Mouse (Mus musculus) ES-E14 (cell line): ENCODE measurements around the gene Six6. TPM values are rescaled to one million over a fixed set of nuclear protein-coding genes. Genes with fewer than 3 reads are reported as not detected.
A peak's percentile ranks its signal among the peaks of the same experiment; 100 is the strongest.

Experiments
- DNase-seq: peaks from one replicate; pipeline ENCODE4 v3.0.0-alpha.2; 2013; ENCODE audit warnings: low read depth, low spot score
- H3K27ac ChIP-seq: 2 replicates; pipeline ENCODE4 v1.5.1; 2012; ENCODE audit warnings: low read depth, mild to moderate bottlenecking, low read length, moderate library complexity, mixed read lengths; ENCODE audit not compliant: poor library complexity, insufficient read depth, severe bottlenecking
- H3K36me3 ChIP-seq: 2 replicates; pipeline ENCODE4 v1.6.1; 2012; ENCODE audit warnings: mild to moderate bottlenecking, low read length, moderate library complexity, mixed read lengths; ENCODE audit not compliant: control insufficient read depth, poor library complexity, insufficient read depth, severe bottlenecking
- H3K4me1 ChIP-seq, 2 experiments: fragments of 150-350 bp in 1 of 2; sonication (generic) in 1 of 2; 2 replicates each; pipeline ENCODE4 v1.6.1; 2012; ENCODE audit warnings: low read length in 2 of 2, mild to moderate bottlenecking in 1 of 2, mixed read lengths in 1 of 2; ENCODE audit not compliant: control insufficient read depth in 2 of 2, insufficient read depth in 2 of 2, poor library complexity in 1 of 2
- H3K4me3 ChIP-seq, 2 experiments: fragments of 150-350 bp in 1 of 2; sonication (generic) in 1 of 2; 2 replicates each; pipeline ENCODE4 v1.5.1; 2012; ENCODE audit warnings: low read length in 2 of 2, low read depth in 1 of 2, mild to moderate bottlenecking in 1 of 2, mixed read lengths in 1 of 2; ENCODE audit not compliant: insufficient read depth in 1 of 2, poor library complexity in 1 of 2, severe bottlenecking in 1 of 2
- H3K9ac ChIP-seq: 2 replicates; pipeline ENCODE4 v1.6.1; 2012; ENCODE audit warnings: low read depth, mild to moderate bottlenecking, low read length, mixed read lengths; ENCODE audit not compliant: poor library complexity, insufficient read depth, severe bottlenecking
- H3K9me3 ChIP-seq: fragments of 150-350 bp; sonication (generic); 2 replicates; pipeline ENCODE4 v1.6.1; 2012; ENCODE audit warnings: low read depth, mild to moderate bottlenecking, low read length; ENCODE audit not compliant: control insufficient read depth, insufficient read depth
- CHD2 ChIP-seq: IDR thresholded peaks from 2 replicates; pipeline ENCODE4 v1.6.1; 2014; ENCODE audit warnings: mild to moderate bottlenecking, low read depth, low read length, inconsistent platforms
- HCFC1 ChIP-seq: IDR thresholded peaks from 2 replicates; pipeline ENCODE4 v1.6.1; 2012; ENCODE audit warnings: low read length, inconsistent platforms, borderline replicate concordance; ENCODE audit not compliant: insufficient read depth
- MAFK ChIP-seq: IDR thresholded peaks from 2 replicates; pipeline ENCODE4 v1.6.1; 2014; ENCODE audit warnings: mild to moderate bottlenecking, low read depth, low read length, inconsistent platforms; ENCODE audit not compliant: insufficient read depth
- ZC3H11A ChIP-seq: IDR thresholded peaks from 2 replicates; pipeline ENCODE4 v1.6.1; 2012; ENCODE audit warnings: low read depth, mild to moderate bottlenecking, inconsistent platforms, low read length, borderline replicate concordance
- ZNF384 ChIP-seq: IDR thresholded peaks from 2 replicates; pipeline ENCODE4 v1.6.1; 2012; ENCODE audit warnings: low read depth, low read length, inconsistent platforms
- in situ Hi-C, 2 experiments: fragments of 600-800 bp; cut with MboI; formaldehyde crosslinking; loops; one replicate each; pipeline ENCODE4 v1.15.1; 2025; ENCODE audit warnings: low sequenced_read_pairs in 2 of 2, inconsistent platforms in 1 of 2; ENCODE audit not compliant: unreplicated experiment in 2 of 2
- total RNA-seq: library from RNA; depleted of rRNA; stranded (reverse); fragments of 300-350 nt; gene quantifications from 2 replicates; pipeline ENCODE4 v1.2.3, GENCODE M21; 2012

Gene Six6
- total RNA-seq, 1 experiment = not detected

DNA sequence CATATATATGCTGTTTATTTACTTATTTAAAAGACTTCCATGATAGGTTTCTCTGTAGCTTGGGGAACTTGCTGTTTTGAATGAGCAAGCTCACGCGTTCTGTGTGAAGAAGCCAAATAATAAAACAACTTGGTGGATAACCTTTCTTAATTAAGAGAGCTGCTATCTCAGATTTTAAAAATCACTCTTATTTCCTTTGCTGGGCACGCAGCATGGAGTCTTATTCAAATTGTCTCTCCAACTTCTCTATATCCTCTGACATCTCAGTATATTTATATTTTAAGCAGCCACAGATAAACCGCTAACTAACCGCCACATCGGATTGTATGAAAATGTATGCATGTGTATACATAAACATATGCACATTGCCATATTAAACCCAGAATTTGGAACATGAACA, 2.5 kb downstream of the Six6 start:
- Histone ChIP-seq H3K9ac (no peak overlapping the region), H3K4me3 (no peak overlapping the region), H3K4me1 (0 out of 4 replicates have a peak, but pooled peaks cover 0 to 4% of the 10 kb centered on the region in 2 experiments), H3K36me3 (no peaks in the 10 kb centered on the region), H3K27ac (no peak overlapping the region), H3K9me3 (no peaks in the 10 kb centered on the region)
- TF ChIP-seq ZNF384 = no peak
- no peak for TF ChIP-seq CHD2
- TF ChIP-seq HCFC1 = no peak
- TF ChIP-seq ZC3H11A = no peak
- no peak for TF ChIP-seq MAFK
- DNase-seq = no peak
- in situ Hi-C loops = no loop called here

DNA sequence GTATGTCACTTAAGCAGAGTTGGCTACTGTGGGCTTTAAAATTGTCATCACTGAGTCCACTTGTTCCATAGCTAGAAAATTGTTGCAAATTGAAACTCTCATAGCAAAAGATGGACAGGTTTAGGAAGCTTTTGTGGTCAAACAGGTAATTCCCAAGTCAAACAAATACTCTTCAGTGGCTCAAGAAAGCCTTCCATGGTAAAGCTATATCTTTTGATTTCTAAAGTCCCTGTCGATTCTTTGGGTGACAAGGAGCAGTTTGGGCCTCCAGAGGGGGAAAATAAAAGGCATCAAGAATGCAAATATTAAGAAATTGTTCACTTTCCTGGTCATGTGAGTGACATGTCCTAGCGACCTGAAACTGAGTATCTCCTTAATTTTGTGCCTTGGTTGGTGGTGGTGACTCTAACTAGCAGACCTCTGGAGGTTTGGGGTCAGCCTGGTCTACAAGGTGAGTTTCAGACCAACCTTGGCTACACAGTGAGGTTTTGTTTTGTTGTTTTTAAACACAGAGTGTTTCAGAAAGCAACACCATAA, 4.0 kb downstream of the Six6 start:
- Histone ChIP-seq H3K27ac (no peak overlapping the region), H3K4me1 (0 out of 4 replicates have a peak, but pooled peaks cover 0 to 4% of the 10 kb centered on the region in 2 experiments), H3K4me3 (no peak overlapping the region), H3K9ac (no peak overlapping the region), H3K36me3 (no peaks in the 10 kb centered on the region), H3K9me3 (no peaks in the 10 kb centered on the region)
- in situ Hi-C loops = no loop called here
- no peak for DNase-seq
- no peak for TF ChIP-seq CHD2
- TF ChIP-seq ZNF384 = no peak
- TF ChIP-seq HCFC1 = no peak
- TF ChIP-seq ZC3H11A = no peak
- TF ChIP-seq MAFK = no peak

DNA sequence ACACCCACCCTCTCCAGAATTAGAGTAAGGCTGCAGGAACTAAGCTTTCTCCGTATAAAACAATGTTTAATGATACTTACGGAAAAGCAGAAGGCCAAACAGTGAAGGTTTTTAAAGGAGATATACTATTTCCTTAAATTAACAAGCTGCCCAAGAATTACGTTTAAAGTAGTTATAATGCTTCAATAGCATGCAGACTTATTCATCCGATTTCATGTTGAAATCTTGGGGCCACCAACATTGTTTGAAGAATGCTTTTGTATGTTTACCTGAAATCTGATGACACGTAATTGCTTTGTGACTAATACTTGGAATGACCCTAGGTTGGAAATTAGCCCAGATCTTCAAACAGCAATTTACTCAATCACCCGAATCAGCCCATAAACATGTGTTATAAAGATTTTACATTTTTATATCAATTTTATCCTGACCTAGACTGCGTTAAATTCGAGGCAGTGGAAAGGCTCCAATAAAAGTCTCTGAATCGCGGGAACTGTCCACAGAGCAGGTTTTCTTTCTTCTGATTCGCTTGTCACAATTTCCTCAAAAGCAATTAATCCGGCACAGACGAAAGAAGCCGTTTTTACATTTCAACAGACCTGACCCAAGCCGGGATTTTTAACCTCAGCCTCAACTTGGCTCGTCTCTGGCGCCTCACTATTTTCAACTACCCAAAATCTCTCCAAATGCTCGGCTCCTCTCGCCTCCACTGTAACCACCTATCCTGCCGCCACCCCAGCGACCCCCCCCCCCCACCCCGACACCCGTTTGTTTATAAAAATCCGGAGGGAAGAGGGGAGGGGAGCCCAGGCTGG, 4.9 kb downstream of the Six6 start:
- H3K4me1 ChIP-seq = 0 out of 4 replicates have a peak, but pooled peaks cover 0 to 4% of the 10 kb centered on the region in 2 experiments
- no peaks in the 10 kb centered on the region for H3K36me3 ChIP-seq
- no peak overlapping the region for H3K9ac ChIP-seq
- TF ChIP-seq ZC3H11A (no peak), HCFC1 (no peak), ZNF384 (no peak), MAFK (no peak), CHD2 (no peak)
- H3K9me3 ChIP-seq = no peaks in the 10 kb centered on the region
- peak overlapping the region; percentile 74 to 86 for H3K4me3 ChIP-seq
- in situ Hi-C loops = no loop called here
- DNase-seq = no peak
- no peak overlapping the region for H3K27ac ChIP-seq

DNA sequence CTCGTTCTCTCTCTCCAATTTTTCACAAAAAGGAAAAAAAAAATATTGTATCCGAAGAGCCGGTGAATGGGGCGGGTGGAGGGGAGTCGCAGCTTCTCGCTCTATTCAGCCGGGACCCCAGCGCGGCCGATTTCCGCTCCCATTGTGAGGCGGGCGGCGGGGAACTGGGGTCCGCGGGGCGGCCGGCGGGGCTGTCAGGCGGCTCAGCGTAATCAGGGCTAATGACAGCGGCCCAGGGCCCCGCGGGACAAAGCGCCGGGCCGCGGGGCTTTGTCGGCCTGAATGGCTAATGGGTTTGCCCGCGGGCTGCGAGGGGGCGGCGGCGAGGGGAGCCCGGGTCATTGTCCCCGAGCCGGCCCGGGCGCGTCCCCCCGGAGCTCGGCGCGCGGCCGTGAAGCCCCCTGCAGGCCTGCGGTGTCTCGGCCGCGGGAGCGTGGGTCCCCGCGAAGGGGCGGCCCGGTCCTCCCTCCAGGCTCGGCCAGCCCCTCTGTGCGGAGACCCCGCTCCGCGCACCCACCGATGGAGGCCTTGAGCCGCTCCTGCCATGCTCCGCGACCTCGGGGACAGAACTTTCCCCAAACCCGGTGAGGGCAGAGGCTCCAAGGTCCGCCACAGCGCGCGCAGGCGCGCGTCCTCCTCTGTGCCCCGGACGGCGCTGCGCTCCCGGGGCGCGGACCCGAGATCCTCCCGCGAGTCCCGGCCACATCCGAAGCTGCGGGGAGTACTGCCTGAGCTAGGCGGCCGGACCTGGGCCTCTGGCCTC, 5.8 kb downstream of the Six6 start:
- Histone ChIP-seq H3K9ac (peak overlapping the region; percentile 57), H3K27ac (no peak overlapping the region), H3K36me3 (no peaks in the 10 kb centered on the region), H3K9me3 (no peaks in the 10 kb centered on the region), H3K4me1 (0 out of 4 replicates have a peak, but pooled peaks cover 2 to 4% of the 10 kb centered on the region in 2 experiments), H3K4me3 (peak overlapping the region; percentile 74 to 86)
- TF ChIP-seq HCFC1 (0 out of 2 replicates have a peak, but pooled peaks have one; percentile 17), ZNF384 (no peak), CHD2 (no peak), ZC3H11A (no peak), MAFK (no peak)
- in situ Hi-C loops = no loop called here
- no peak for DNase-seq
